Mouse (Mus musculus): ENCODE measurements at regions not wholly inside any gene's neighbourhood (a gene's known extent, or its start where the extent isn't known, plus 50 kb on each side); places are given as distances from the start of the nearest gene placed in this dataset.
"Not testable (repeated sequence)": the region's sequence is repeated elsewhere in the genome, so short reads cannot be mapped to it uniquely, and the experiment has no call there.

- no peak for TF ChIP-seq POLR2A (IDR thresholded peaks at IDR 0.05; ENCODE audit: borderline replicate concordance, insufficient read depth, low read length)
- no peak for TF ChIP-seq CTCF (IDR thresholded peaks at IDR 0.05; ENCODE audit: borderline replicate concordance, insufficient read depth, low read depth, low read length)
- Histone ChIP-seq H3K4me1 (ENCODE audit: control insufficient read depth, insufficient read depth, low read length) (no peaks in the 10 kb centered on the region), H3K27ac (ENCODE audit: insufficient read depth, low read length) (no peak overlapping the region), H3K4me3 (replicated peaks; ENCODE audit: insufficient read depth, low read depth, low read length) (no peak overlapping the region), H3K27me3 (ENCODE audit: control insufficient read depth, insufficient read depth, low read length) (no peaks in the 10 kb centered on the region)
- DNase-seq = no peak
- 92% methylated on average over 5 of the region's 5 CpGs for WGBS
These were observed 103.1 kb upstream of the Palmd start for GRCm38 (mm10) chr3:117071851-117072250.

DNA sequence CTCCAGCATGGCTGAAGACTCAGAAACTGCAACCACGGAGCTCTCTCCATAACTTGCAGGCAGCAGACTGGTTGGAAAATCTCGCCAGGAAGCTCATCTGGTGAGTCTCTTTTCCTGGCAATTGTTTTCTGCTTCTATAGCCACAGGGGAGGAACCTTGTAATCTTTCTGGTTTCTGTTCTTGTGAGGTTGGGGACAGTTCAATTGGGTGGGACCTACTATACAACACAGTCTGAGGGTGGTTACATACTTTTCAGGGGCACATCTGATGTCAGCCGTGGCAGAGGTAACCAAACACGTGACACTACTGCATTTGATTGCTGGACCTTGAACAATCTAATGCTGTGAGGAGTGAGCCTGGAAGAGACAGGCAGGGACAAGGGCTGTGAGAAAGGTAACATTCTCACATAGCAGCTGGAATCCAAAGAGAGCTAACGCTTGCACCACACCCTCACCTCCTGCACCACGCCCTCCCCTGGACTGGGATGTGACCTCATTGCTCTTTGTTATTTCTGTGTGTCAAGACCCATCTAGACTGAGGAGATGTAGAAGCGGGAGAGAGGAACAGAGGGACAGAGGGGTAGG is 98.8 kb upstream of the Palmd start:
- no peak for DNase-seq
- TF ChIP-seq CTCF (IDR thresholded peaks at IDR 0.05; ENCODE audit: borderline replicate concordance, insufficient read depth, low read depth, low read length) (no peak), POLR2A (IDR thresholded peaks at IDR 0.05; ENCODE audit: borderline replicate concordance, insufficient read depth, low read length) (no peak)
- H3K27ac ChIP-seq (ENCODE audit: insufficient read depth, low read length) = no peak overlapping the region
- 71% methylated on average over 7 of the region's 7 CpGs for WGBS
- H3K4me3 ChIP-seq (replicated peaks; ENCODE audit: insufficient read depth, low read depth, low read length) = no peak overlapping the region
- no peaks in the 10 kb centered on the region for H3K27me3 ChIP-seq (ENCODE audit: control insufficient read depth, insufficient read depth, low read length)
- H3K4me1 ChIP-seq (ENCODE audit: control insufficient read depth, insufficient read depth, low read length) = no peaks in the 10 kb centered on the region

DNA sequence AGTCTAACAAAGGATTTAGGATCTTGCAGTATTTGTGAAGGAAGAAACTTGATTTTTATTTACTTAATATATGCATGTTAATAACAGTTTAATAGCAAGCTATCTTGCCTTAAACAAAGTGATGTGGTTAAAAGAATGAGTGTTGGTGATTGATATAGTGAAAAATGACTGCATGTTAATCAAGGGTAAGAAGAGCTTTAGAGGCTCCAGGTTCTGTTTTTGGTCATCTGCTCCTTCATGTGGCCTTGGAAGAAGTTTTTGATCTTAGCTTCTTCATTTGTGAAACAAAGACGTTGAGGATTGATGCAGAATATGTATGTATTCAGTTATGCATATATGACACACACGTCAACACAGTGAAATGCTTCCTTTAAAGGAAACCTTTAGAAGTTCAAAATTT is 97.1 kb upstream of the Palmd start:
- no peak for DNase-seq
- WGBS = 88% methylated on average over 2 of the region's 2 CpGs
- TF ChIP-seq POLR2A (IDR thresholded peaks at IDR 0.05; ENCODE audit: borderline replicate concordance, insufficient read depth, low read length) = no peak
- TF ChIP-seq CTCF (IDR thresholded peaks at IDR 0.05; ENCODE audit: borderline replicate concordance, insufficient read depth, low read depth, low read length) = no peak
- Histone ChIP-seq H3K4me1 (ENCODE audit: control insufficient read depth, insufficient read depth, low read length) (no peaks in the 10 kb centered on the region), H3K27ac (ENCODE audit: insufficient read depth, low read length) (no peak overlapping the region), H3K4me3 (replicated peaks; ENCODE audit: insufficient read depth, low read depth, low read length) (no peak overlapping the region), H3K27me3 (ENCODE audit: control insufficient read depth, insufficient read depth, low read length) (no peaks in the 10 kb centered on the region)

DNA sequence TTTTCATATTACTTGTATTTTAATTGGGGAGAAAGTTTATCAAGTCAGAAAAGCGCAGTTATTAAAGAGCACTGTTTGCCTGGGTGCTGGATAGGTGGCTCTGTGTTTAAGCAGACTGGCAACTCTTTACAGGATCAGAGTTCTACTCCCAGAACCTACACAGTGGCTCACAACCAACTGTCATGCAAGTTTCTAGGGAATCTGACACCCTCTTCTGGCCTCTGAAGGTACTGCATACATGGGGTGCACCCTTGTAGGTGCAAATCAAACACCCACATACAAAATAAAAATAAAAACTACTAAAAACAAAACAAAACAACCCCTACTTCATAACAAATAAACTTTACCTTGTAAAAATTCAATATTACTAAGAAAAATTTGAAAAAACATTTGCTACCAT is 93.0 kb upstream of the Palmd start:
- no peaks in the 10 kb centered on the region for H3K4me1 ChIP-seq (ENCODE audit: control insufficient read depth, insufficient read depth, low read length)
- WGBS = 62% methylated on average over 1 of the region's 1 CpGs
- H3K27ac ChIP-seq (ENCODE audit: insufficient read depth, low read length) = no peak overlapping the region
- no peaks in the 10 kb centered on the region for H3K27me3 ChIP-seq (ENCODE audit: control insufficient read depth, insufficient read depth, low read length)
- H3K4me3 ChIP-seq (replicated peaks; ENCODE audit: insufficient read depth, low read depth, low read length) = no peak overlapping the region
- DNase-seq = no peak
- TF ChIP-seq CTCF (IDR thresholded peaks at IDR 0.05; ENCODE audit: borderline replicate concordance, insufficient read depth, low read depth, low read length) (no peak), POLR2A (IDR thresholded peaks at IDR 0.05; ENCODE audit: borderline replicate concordance, insufficient read depth, low read length) (no peak)

GRCm38 (mm10) chr3:117061182-117061581 is 92.4 kb upstream of the Palmd start:
- WGBS = 56% methylated on average over 6 of the region's 6 CpGs
- H3K4me3 ChIP-seq (replicated peaks; ENCODE audit: insufficient read depth, low read depth, low read length) = no peak overlapping the region
- H3K4me1 ChIP-seq (ENCODE audit: control insufficient read depth, insufficient read depth, low read length) = no peaks in the 10 kb centered on the region
- H3K27me3 ChIP-seq (ENCODE audit: control insufficient read depth, insufficient read depth, low read length) = no peaks in the 10 kb centered on the region
- TF ChIP-seq CTCF (IDR thresholded peaks at IDR 0.05; ENCODE audit: borderline replicate concordance, insufficient read depth, low read depth, low read length) (no peak), POLR2A (IDR thresholded peaks at IDR 0.05; ENCODE audit: borderline replicate concordance, insufficient read depth, low read length) (no peak)
- DNase-seq = no peak
- no peak overlapping the region for H3K27ac ChIP-seq (ENCODE audit: insufficient read depth, low read length)

GRCm38 (mm10) chr3:117054711-117055110 is 85.9 kb upstream of the Palmd start:
- not testable (repeated sequence) for H3K4me1 ChIP-seq (ENCODE audit: control insufficient read depth, insufficient read depth, low read length); DNase-seq; H3K27me3 ChIP-seq (ENCODE audit: control insufficient read depth, insufficient read depth, low read length); H3K27ac ChIP-seq (ENCODE audit: insufficient read depth, low read length); H3K4me3 ChIP-seq (replicated peaks; ENCODE audit: insufficient read depth, low read depth, low read length)
- WGBS = 96% methylated on average over 3 of the region's 3 CpGs

- WGBS = 92% methylated on average over 3 of the region's 3 CpGs
- TF ChIP-seq POLR2A (IDR thresholded peaks at IDR 0.05; ENCODE audit: borderline replicate concordance, insufficient read depth, low read length) = no peak
- TF ChIP-seq CTCF (IDR thresholded peaks at IDR 0.05; ENCODE audit: borderline replicate concordance, insufficient read depth, low read depth, low read length) = no peak
These were observed 82.6 kb upstream of the Palmd start for GRCm38 (mm10) chr3:117051431-117051830.

GRCm38 (mm10) chr3:117050909-117051308 is 82.1 kb upstream of the Palmd start:
- no peak overlapping the region for H3K4me3 ChIP-seq (replicated peaks; ENCODE audit: insufficient read depth, low read depth, low read length)
- H3K27ac ChIP-seq (ENCODE audit: insufficient read depth, low read length) = no peak overlapping the region
- H3K4me1 ChIP-seq (ENCODE audit: control insufficient read depth, insufficient read depth, low read length) = no peaks in the 10 kb centered on the region
- 48% methylated on average over 3 of the region's 3 CpGs for WGBS
- TF ChIP-seq CTCF (IDR thresholded peaks at IDR 0.05; ENCODE audit: borderline replicate concordance, insufficient read depth, low read depth, low read length) = no peak
- no peak for TF ChIP-seq POLR2A (IDR thresholded peaks at IDR 0.05; ENCODE audit: borderline replicate concordance, insufficient read depth, low read length)
- no peaks in the 10 kb centered on the region for H3K27me3 ChIP-seq (ENCODE audit: control insufficient read depth, insufficient read depth, low read length)
- no peak for DNase-seq

More at GRCm38 (mm10) chr3:117051431-117051830, 82.6 kb upstream of the Palmd start:
- H3K27me3 ChIP-seq (ENCODE audit: control insufficient read depth, insufficient read depth, low read length) = no peaks in the 10 kb centered on the region
- H3K4me1 ChIP-seq (ENCODE audit: control insufficient read depth, insufficient read depth, low read length) = no peaks in the 10 kb centered on the region
- H3K27ac ChIP-seq (ENCODE audit: insufficient read depth, low read length) = no peak overlapping the region
- no peak overlapping the region for H3K4me3 ChIP-seq (replicated peaks; ENCODE audit: insufficient read depth, low read depth, low read length)
- DNase-seq = no peak
